Mouse (Mus musculus) monocyte, adult 2 months (primary cell): ENCODE results near the gene Neo1.

Experiments
- DNase-seq, 2 experiments: peaks; one replicate each; pipeline ENCODE4 v3.0.0; 2022; ENCODE audit warnings: low spot score in 2 of 2, low read depth in 1 of 2

Gene Neo1

DNA sequence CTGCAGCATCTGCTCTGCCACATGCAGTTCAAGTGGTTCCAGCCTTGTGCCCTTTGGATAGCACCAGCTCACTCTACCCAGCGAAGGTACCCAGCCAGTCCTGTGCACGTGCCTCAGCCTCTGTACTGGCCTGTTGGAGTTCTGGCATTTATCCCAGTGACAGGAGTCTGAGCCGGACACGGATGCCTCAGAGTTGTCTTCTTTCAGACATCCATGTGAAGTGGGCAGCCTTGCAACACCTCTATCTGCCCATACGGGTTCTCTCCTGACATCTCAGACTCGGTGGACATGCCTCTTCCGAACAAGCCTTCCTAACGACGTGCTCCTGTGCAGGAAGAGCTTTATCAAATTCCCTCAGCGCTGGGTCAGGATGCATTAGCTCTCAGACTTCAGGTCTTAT, 165.1 kb downstream of the Neo1 start:
- no peak for DNase-seq

DNA sequence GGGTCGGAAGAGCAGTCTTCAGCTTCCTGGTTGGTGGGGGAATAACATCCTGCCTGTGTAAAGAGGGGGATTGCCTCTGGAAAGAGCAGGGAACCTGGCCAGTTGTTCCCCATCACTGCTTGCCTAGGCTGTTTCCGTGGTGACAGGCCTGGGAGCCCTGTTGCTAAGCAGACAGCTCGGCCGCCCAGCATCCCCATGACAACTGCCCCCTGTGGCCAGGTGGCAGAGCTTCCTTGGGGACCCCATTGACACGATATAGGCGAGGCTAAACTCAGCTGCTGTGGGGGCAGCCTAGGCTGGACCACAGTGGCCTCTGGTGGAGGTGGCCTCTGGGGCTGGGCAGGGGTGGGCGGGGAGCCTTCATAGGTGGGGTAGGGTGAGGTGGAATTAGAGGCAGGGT, 172.4 kb downstream of the Neo1 start:
- no peak for DNase-seq

DNA sequence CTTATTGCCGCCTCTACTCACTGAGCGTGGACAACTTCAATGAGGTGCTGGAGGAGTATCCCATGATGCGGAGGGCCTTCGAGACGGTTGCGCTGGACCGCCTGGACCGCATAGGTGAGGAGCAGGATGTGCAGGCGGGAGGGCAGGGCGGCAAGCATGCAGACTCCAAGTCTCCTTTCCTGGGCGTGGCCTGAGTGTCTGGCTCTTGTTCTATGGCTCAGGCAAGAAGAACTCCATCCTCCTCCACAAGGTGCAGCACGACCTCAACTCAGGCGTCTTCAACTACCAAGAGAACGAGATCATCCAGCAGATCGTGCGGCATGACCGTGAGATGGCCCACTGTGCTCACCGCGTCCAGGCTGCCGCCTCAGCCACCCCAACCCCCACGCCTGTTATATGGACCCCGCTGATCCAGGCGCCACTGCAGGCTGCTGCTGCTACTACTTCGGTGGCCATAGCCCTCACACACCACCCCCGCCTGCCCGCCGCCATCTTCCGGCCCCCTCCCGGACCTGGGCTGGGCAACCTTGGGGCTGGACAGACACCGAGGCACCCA, 177.1 kb downstream of the Neo1 start:
- DNase-seq = no peak

DNA sequence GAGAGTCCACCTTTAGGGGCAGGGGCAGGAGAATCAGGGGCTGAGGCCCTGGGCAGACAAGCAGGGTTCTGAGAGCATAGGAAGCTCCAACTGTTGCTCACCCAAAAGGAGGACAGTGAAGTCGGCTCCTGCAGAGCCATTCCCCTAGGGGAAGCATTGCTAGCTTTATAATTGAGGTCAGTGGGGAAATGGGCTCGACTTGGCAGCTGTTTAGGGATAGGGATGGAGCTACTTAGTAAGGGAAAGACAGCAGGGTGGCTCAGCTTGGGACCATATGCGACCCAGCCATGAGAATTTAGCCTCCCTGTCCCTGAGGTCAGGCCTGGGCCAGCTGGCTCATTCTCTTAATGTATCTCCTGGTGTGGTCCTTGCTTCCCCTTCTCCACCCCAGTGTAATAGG, 181.3 kb downstream of the Neo1 start:
- no peak for DNase-seq

DNA sequence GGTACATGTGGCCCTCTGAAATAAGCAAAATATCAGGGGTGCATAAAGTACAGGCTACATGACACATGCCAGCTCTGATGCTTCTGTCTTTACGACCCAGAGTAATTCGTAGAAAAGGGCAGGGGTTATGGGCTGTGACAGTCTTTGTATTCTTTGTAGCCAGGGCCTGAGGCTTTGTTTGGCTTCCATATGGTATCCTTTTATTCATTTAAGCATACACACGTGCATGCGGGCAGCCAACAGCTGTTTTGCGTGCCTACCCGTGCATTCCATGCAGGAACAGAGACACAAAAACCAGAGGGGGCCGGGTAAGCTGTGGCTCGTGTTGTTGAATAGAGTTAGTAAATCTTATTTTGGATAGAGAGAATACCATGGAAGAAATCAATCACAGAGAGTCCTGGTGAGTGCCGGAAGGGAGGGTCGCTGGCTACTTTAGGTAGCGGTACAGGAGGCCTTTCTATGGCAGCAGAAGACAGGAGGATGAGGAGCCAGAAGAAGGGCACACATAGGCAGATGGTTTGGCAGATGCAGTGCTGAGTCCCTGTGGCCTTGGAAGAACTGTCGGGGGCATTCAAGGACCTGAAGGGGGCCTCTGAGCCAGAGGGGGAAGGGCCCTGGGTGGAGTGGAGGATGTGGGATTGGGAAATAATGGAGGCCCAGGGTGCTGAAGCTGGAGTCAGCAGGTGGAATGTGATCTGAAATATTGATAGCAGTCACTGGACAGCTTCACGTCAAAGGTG, 186.5 kb downstream of the Neo1 start:
- no peak for DNase-seq

DNA sequence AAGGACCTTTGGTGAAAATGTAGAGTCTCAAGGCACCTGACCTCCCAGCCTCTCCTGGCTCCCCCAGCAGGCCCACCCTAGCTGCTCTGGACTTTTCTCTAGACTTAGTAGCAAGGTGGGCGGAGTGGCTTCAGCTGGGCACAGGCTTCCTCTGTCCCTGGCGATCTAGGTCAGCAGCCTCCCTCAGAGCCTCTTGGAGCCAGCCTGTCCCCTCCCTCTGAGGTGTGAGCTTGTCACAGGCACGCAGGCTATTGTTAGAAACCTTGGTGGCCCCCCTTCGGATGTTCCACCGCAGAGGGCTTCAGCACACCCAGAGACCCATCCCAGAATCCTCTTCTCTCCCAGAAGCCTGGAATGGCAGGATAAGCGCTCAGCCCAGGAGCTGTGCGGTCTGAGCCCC, 188.6 kb downstream of the Neo1 start:
- no peak for DNase-seq

GRCm38 (mm10) chr9:58847008-58847407, 189.2 kb downstream of the Neo1 start:
- no peak for DNase-seq

- no peak for DNase-seq
These were observed 191.6 kb downstream of the Neo1 start for GRCm38 (mm10) chr9:58844597-58844996.

GRCm38 (mm10) chr9:58841655-58842054, 194.6 kb downstream of the Neo1 start:
- no peak for DNase-seq

DNA sequence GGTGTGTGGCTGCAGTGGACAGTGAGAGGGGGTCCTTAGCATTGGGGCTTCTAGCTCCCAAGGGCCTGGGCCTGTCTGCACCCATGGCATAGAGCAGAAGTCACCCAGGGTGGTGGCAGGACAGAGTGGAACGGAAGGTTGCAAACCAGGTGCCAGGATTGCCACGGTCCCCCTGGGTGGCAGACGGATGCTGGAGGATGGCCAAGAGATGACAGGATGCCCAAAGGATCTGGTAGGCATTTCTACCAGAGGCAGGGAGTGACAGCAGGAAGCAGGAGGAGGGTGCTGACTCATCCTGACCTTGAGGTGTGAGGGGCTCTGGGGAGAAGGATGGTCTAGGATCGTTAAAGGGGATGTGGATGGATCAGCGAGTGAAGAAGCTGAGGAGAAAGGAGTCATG, 197.7 kb downstream of the Neo1 start:
- no peak for DNase-seq

- DNase-seq = no peak
These were observed 199.1 kb downstream of the Neo1 start for GRCm38 (mm10) chr9:58837174-58837573.

DNA sequence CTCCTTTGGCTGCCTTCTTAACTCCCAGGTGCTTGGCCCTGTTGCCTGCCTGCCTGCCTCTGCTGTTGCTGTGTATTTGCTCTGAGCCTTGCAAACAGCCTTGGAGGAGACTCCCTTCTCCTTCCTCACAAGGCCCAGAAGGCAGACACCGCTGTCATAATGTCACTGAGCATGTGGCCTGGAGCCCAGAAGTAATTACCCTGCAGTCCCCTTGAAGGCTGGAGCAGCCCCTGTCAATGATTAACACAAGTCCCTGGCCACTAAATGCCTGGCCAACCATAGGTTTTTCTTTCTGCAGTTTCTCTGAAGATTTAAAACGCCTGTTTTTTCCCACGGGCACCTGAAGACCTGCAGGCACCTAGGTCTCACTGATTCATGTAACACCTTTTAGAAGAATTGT, 203.3 kb downstream of the Neo1 start:
- DNase-seq = no peak

DNA sequence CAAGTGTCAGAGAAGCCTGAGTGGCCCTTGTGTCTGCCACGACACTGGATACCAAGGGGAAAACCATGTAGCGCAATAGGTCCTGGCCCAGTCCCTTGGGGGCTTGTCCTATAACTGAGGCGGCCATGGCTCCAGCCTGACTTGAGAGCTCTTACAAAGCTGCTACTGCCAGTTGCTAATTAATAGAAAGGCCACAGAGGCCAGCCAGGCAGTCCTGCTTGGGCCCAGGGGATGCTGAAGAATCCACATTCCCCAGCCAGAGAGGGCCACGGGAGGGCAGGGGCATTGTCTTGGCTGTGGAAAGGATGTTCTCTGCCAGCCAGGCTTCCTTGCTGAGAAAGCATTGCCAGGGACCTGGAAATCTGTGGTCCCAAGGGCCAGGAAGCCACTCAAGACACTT, 206.6 kb downstream of the Neo1 start:
- DNase-seq = no peak
